Comparison of ENCODE assay signal across 27 mouse cellular contexts in the genomic region with DNA sequence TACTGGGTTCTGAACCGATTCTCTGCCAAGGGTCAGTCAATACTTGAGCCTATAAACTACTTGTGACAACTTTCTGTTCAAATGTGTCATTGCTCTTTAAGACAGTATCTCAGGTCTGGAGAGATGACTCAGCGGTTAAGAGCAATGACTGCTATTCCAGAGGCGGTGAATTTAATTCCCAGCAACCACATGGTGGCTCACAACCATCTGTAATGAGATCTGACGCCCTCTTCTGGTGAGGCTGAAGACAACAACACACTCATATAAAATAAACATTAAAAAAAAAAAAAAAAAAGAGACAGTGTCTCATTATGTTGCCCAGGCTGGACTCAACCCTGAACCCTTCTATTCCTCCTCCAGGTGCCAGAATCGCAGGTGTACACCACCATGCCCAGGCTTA.
DNase-seq lines count a peak whose midpoint lies in the region; ATAC-seq and TF ChIP-seq lines count a peak whose summit lies in the region.
"Had no signal": no experiment of that assay in that cellular context is flagged by ENCODE, and none has a peak within 500 bp of the region (broad histone marks: within the 10 kb centered on the region; RNA-seq: fewer than 3 reads in every experiment).

No protein-coding gene starts in this region.

- 0 out of 2 replicates have a peak, but pooled peaks have one; percentile 24 for TF ChIP-seq CTCF in kidney, postnatal 0 days (IDR thresholded peaks at IDR 0.05; ENCODE audit: low read depth)
- 0 out of 6 replicates have a peak, but pooled peaks of 1 of the 3 experiments have one; percentile 11 for TF ChIP-seq CTCF in MEL (IDR thresholded peaks at IDR 0.05 in 2 of 3, conservative IDR thresholded peaks at IDR 0.05 in 1 of 3; ENCODE audit: control insufficient read depth in 1 of 3, insufficient read depth in 1 of 3, low read depth in 2 of 3, low read length in 3 of 3, poor library complexity in 1 of 3, severe bottlenecking in 1 of 3)

- ATAC-seq in kidney, postnatal 0 days (replicated peaks; ENCODE audit: low FRiP score, low read depth): no peak
- no peak for ATAC-seq in neural tube, embryonic 11.5 days (ENCODE audit: insufficient read depth, low FRiP score, low TSS enrichment)
- ATAC-seq in neural tube, embryonic 15.5 days (ENCODE audit: low FRiP score): no peak
- ATAC-seq in heart, embryonic 11.5 days (replicated peaks; ENCODE audit: insufficient number of reproducible peaks, low FRiP score, low TSS enrichment): no peak
- ATAC-seq in cerebellum, adult (ENCODE audit: insufficient number of reproducible peaks, low FRiP score, low TSS enrichment): no peak
- ATAC-seq: forebrain, embryonic 14.5 days had no signal

- no peaks in the 10 kb centered on the region for H3K79me2 ChIP-seq in MEL (ENCODE audit: control insufficient read depth, insufficient read depth, low read length, poor library complexity)

- H3K27ac ChIP-seq in kidney, postnatal 0 days: no peak overlapping the region
- H3K27ac ChIP-seq in neural tube, embryonic 11.5 days (ENCODE audit: low read depth, low read length): no peak overlapping the region
- H3K27ac ChIP-seq in neural tube, embryonic 15.5 days (replicated peaks): no peak overlapping the region
- no peak overlapping the region for H3K27ac ChIP-seq in MEL (ENCODE audit: control insufficient read depth, low read depth, low read length)
- no peak overlapping the region for H3K27ac ChIP-seq in heart, embryonic 11.5 days (ENCODE audit: low read depth, low read length)
- H3K27ac ChIP-seq: embryonic facial prominence, embryonic 12.5 days; heart, embryonic 10.5 days; hindbrain, embryonic 13.5 days; kidney, embryonic 15.5 days; liver, embryonic 15.5 days; midbrain, embryonic 12.5 days had no signal

- H3K4me2 ChIP-seq in kidney, postnatal 0 days (ENCODE audit: low read length): no peak overlapping the region
- H3K4me2 ChIP-seq in neural tube, embryonic 11.5 days (ENCODE audit: low read depth): no peak overlapping the region
- H3K4me2 ChIP-seq in neural tube, embryonic 15.5 days: no peak overlapping the region
- H3K4me2 ChIP-seq in heart, embryonic 11.5 days: no peak overlapping the region
- H3K4me2 ChIP-seq: embryonic facial prominence, embryonic 12.5 days; hindbrain, embryonic 13.5 days; kidney, embryonic 15.5 days; liver, embryonic 15.5 days; midbrain, embryonic 12.5 days had no signal

- intact Hi-C loops in left cerebral cortex, postnatal 36 days (cut with DNase I): no loop called here

- H3K9ac ChIP-seq in kidney, postnatal 0 days (ENCODE audit: low read depth, low read length): no peak overlapping the region
- no peak overlapping the region for H3K9ac ChIP-seq in neural tube, embryonic 11.5 days (ENCODE audit: low read length)
- no peak overlapping the region for H3K9ac ChIP-seq in neural tube, embryonic 15.5 days (replicated peaks)
- no peak overlapping the region for H3K9ac ChIP-seq in MEL (ENCODE audit: control insufficient read depth, low read depth, low read length, poor library complexity, severe bottlenecking)
- no peak overlapping the region for H3K9ac ChIP-seq in heart, embryonic 11.5 days (ENCODE audit: low read depth, low read length)
- H3K9ac ChIP-seq: embryonic facial prominence, embryonic 12.5 days; hindbrain, embryonic 13.5 days; kidney, embryonic 15.5 days; liver, embryonic 15.5 days; midbrain, embryonic 12.5 days had no signal

- H3K4me3 ChIP-seq in kidney, postnatal 0 days (replicated peaks; ENCODE audit: low read depth, low read length): no peak overlapping the region
- no peak overlapping the region for H3K4me3 ChIP-seq in neural tube, embryonic 11.5 days (ENCODE audit: low read depth, low read length)
- no peak overlapping the region for H3K4me3 ChIP-seq in neural tube, embryonic 15.5 days (replicated peaks)
- H3K4me3 ChIP-seq in MEL (ENCODE audit: control insufficient read depth in 1 of 2, insufficient read depth in 1 of 2, low read depth in 2 of 2, low read length in 2 of 2): no peak overlapping the region
- no peak overlapping the region for H3K4me3 ChIP-seq in heart, embryonic 11.5 days (ENCODE audit: low read depth, low read length)
- H3K4me3 ChIP-seq: embryonic facial prominence, embryonic 12.5 days; heart, embryonic 10.5 days; hindbrain, embryonic 13.5 days; kidney, embryonic 15.5 days; liver, embryonic 15.5 days; megakaryocyte, embryonic 14.5 days; midbrain, embryonic 12.5 days had no signal

- no peak for TF ChIP-seq EP300 in MEL (IDR thresholded peaks at IDR 0.05; ENCODE audit: low read depth in 1 of 2, low read length in 2 of 2)

- TF ChIP-seq POLR2A in MEL (IDR thresholded peaks at IDR 0.05; ENCODE audit: control insufficient read depth in 1 of 2, insufficient read depth in 1 of 2, low read depth in 1 of 2, low read length in 2 of 2, poor library complexity in 1 of 2): no peak

- H3K9me3 ChIP-seq in kidney, postnatal 0 days (replicated peaks; ENCODE audit: low read length): no peaks in the 10 kb centered on the region
- H3K9me3 ChIP-seq in neural tube, embryonic 11.5 days (ENCODE audit: control insufficient read depth, low read length): no peaks in the 10 kb centered on the region
- H3K9me3 ChIP-seq in neural tube, embryonic 15.5 days (replicated peaks): no peaks in the 10 kb centered on the region
- no peaks in the 10 kb centered on the region for H3K9me3 ChIP-seq in MEL (replicated peaks; ENCODE audit: insufficient read depth, low read length)
- H3K9me3 ChIP-seq in heart, embryonic 11.5 days (replicated peaks; ENCODE audit: control insufficient read depth, low read length): no peaks in the 10 kb centered on the region
- H3K9me3 ChIP-seq: embryonic facial prominence, embryonic 12.5 days; heart, embryonic 10.5 days; hindbrain, embryonic 13.5 days; kidney, embryonic 15.5 days; liver, embryonic 15.5 days; midbrain, embryonic 12.5 days had no signal

- no peaks in the 10 kb centered on the region for H3K36me3 ChIP-seq in kidney, postnatal 0 days (ENCODE audit: insufficient read depth, low read length)
- no peaks in the 10 kb centered on the region for H3K36me3 ChIP-seq in neural tube, embryonic 11.5 days (ENCODE audit: control insufficient read depth, insufficient read depth, low read length)
- H3K36me3 ChIP-seq in neural tube, embryonic 15.5 days: no peaks in the 10 kb centered on the region
- H3K36me3 ChIP-seq in MEL (ENCODE audit: control insufficient read depth in 1 of 2, insufficient read depth in 2 of 2, low read length in 2 of 2): no peaks in the 10 kb centered on the region
- no peaks in the 10 kb centered on the region for H3K36me3 ChIP-seq in heart, embryonic 11.5 days (ENCODE audit: control insufficient read depth, insufficient read depth, low read length)
- H3K36me3 ChIP-seq: embryonic facial prominence, embryonic 12.5 days; heart, embryonic 10.5 days; hindbrain, embryonic 13.5 days; kidney, embryonic 15.5 days; liver, embryonic 15.5 days; midbrain, embryonic 12.5 days had no signal

- H3K27me3 ChIP-seq in kidney, postnatal 0 days (ENCODE audit: insufficient read depth, low read length): no peaks in the 10 kb centered on the region
- no peaks in the 10 kb centered on the region for H3K27me3 ChIP-seq in neural tube, embryonic 11.5 days (ENCODE audit: control insufficient read depth, insufficient read depth, low read length)
- no peaks in the 10 kb centered on the region for H3K27me3 ChIP-seq in neural tube, embryonic 15.5 days (replicated peaks)
- H3K27me3 ChIP-seq in MEL (ENCODE audit: control insufficient read depth in 1 of 2, insufficient read depth in 2 of 2, low read length in 2 of 2): no peaks in the 10 kb centered on the region
- H3K27me3 ChIP-seq in heart, embryonic 11.5 days (ENCODE audit: control insufficient read depth, insufficient read depth, low read length): no peaks in the 10 kb centered on the region
- H3K27me3 ChIP-seq: embryonic facial prominence, embryonic 12.5 days; hindbrain, embryonic 13.5 days; kidney, embryonic 15.5 days; midbrain, embryonic 12.5 days had no signal

- no peak for TF ChIP-seq RAD21 in MEL (IDR thresholded peaks at IDR 0.05; ENCODE audit: low read depth, low read length)

- DNase-seq in kidney, postnatal 0 days (ENCODE audit: low spot score): no peak
- DNase-seq in kidney, adult 8-10 months: no peak
- peak; percentile 4 for DNase-seq in neural tube, embryonic 11.5 days (ENCODE audit: low spot score)
- no peak for DNase-seq in MEL (ENCODE audit: low read depth, low spot score)
- no peak for DNase-seq in left cerebral cortex, postnatal 36 days (ENCODE audit: low spot score in 2 of 2)
- DNase-seq: adrenal gland, postnatal 14 days; cerebellum, adult 11-12 months; cerebellum, adult 9-11 months; embryo, embryonic 11 days; gastrocnemius, postnatal 14 days; heart, postnatal 4 days; kidney, adult 11 months; kidney, postnatal 36 days; liver; lung, postnatal 4 days; right cerebral cortex, postnatal 4 days had no signal

- WGBS in kidney, postnatal 0 days: 79% methylated on average over 5 of the region's 5 CpGs
- 83% methylated on average over 5 of the region's 5 CpGs for WGBS in neural tube, embryonic 11.5 days
- 83% methylated on average over 5 of the region's 5 CpGs for WGBS in neural tube, embryonic 15.5 days
- WGBS in heart, embryonic 11.5 days (ENCODE audit: insufficient replicate concordance): 77% methylated on average over 5 of the region's 5 CpGs

- H3K4me1 ChIP-seq in kidney, postnatal 0 days (replicated peaks; ENCODE audit: insufficient read depth, low read length): 0 out of 2 replicates have a peak, but pooled peaks cover 6% of the 10 kb centered on the region
- no peaks in the 10 kb centered on the region for H3K4me1 ChIP-seq in neural tube, embryonic 11.5 days (ENCODE audit: control insufficient read depth, insufficient read depth, low read length)
- H3K4me1 ChIP-seq in neural tube, embryonic 15.5 days: peaks cover 17% of the 10 kb centered on the region
- H3K4me1 ChIP-seq in MEL (ENCODE audit: control insufficient read depth in 1 of 2, insufficient read depth in 2 of 2, low read length in 2 of 2): no peaks in the 10 kb centered on the region
- H3K4me1 ChIP-seq in heart, embryonic 11.5 days (ENCODE audit: control insufficient read depth, insufficient read depth, low read length): peaks cover 15% of the 10 kb centered on the region
- H3K4me1 ChIP-seq: megakaryocyte, embryonic 14.5 days had no signal

TF ChIP-seq in MEL, 35 proteins besides CTCF, POLR2A, EP300 and RAD21:
- no peak for TF ChIP-seq USF2 (IDR thresholded peaks at IDR 0.05; ENCODE audit: borderline replicate concordance in 1 of 2, insufficient read depth in 1 of 2, low read depth in 1 of 2, low read length in 2 of 2)
- TF ChIP-seq ZNF384 (IDR thresholded peaks at IDR 0.05; ENCODE audit: low read depth, low read length): peak; percentile 54; the same call in 1 of the 2 replicates
